Mouse (Mus musculus) thymus, adult 2 months (tissue): ENCODE measurements at regions not wholly inside any gene's neighbourhood (a gene's known extent, or its start where the extent isn't known, plus 50 kb on each side); places are given as distances from the start of the nearest gene placed in this dataset.

Source experiments
- CTCF ChIP-seq: fragments of 200-500 bp; IDR thresholded peaks from 2 replicates; pipeline ENCODE4 v1.5.1; 2012; ENCODE audit warnings: mild to moderate bottlenecking, control low read depth, low read length, moderate library complexity, borderline replicate concordance; ENCODE audit not compliant: control insufficient read depth, poor library complexity, insufficient read depth; ENCODE audit errors: extremely low read depth
- POLR2A ChIP-seq: fragments of 200-500 bp; IDR thresholded peaks from 2 replicates; pipeline ENCODE4 v1.6.1; 2012; ENCODE audit warnings: mild to moderate bottlenecking, low read length, control low read depth, moderate library complexity; ENCODE audit not compliant: control insufficient read depth, poor library complexity, insufficient read depth; ENCODE audit errors: extremely low read depth

GRCm38 (mm10) chr11:43960348-43961105 lies 59.5 kb upstream of the Adra1b start:
- TF ChIP-seq CTCF, result no peak
- no peak for TF ChIP-seq POLR2A
